Mouse (Mus musculus) liver, embryonic 11.5 days (tissue): Measurements from ENCODE around the gene Kcnk2. TPM values are rescaled to one million over a fixed set of nuclear protein-coding genes. Genes with fewer than 3 reads are reported as not detected.

Source experiments
- ATAC-seq: fragments of 200-750 bp; cut with Nextera tagmentation; replicated peaks from 2 replicates; pipeline ENCODE4 v1.8.0; 2017; ENCODE audit warnings: moderate number of reproducible peaks, mild to moderate bottlenecking, moderate TSS enrichment, moderate library complexity; ENCODE audit not compliant: low FRiP score
- DNase-seq: peaks from one replicate; pipeline ENCODE4 v3.0.0-alpha.2; 2017; ENCODE audit warnings: low spot score
- H3K27ac ChIP-seq: fragments of 300-500 bp; sonication (generic); 2 replicates; pipeline ENCODE4 v1.5.1; 2014; ENCODE audit warnings: mild to moderate bottlenecking, low read depth, low read length, control low read depth
- H3K27me3 ChIP-seq: fragments of 300-500 bp; sonication (generic); replicated peaks from 2 replicates; pipeline ENCODE4 v1.6.1; 2014; ENCODE audit warnings: low read length, mixed read lengths; ENCODE audit not compliant: control insufficient read depth, insufficient read depth
- H3K36me3 ChIP-seq: fragments of 300-500 bp; sonication (generic); 2 replicates; pipeline ENCODE4 v1.6.1; 2014; ENCODE audit warnings: mild to moderate bottlenecking, low read length, moderate library complexity, mixed read lengths; ENCODE audit not compliant: control insufficient read depth, insufficient read depth
- H3K4me1 ChIP-seq: fragments of 300-500 bp; sonication (generic); replicated peaks from 2 replicates; pipeline ENCODE4 v1.6.1; 2014; ENCODE audit warnings: low read length, mixed read lengths; ENCODE audit not compliant: control insufficient read depth, insufficient read depth
- H3K4me2 ChIP-seq: fragments of 300-500 bp; sonication (generic); 2 replicates; pipeline ENCODE4 v1.6.1; 2014; ENCODE audit warnings: mild to moderate bottlenecking, control low read depth, moderate library complexity
- H3K4me3 ChIP-seq: fragments of 300-500 bp; sonication (generic); 2 replicates; pipeline ENCODE4 v1.5.1; 2014; ENCODE audit warnings: low read depth, low read length, control low read depth
- H3K9ac ChIP-seq: fragments of 300-500 bp; sonication (generic); 2 replicates; pipeline ENCODE4 v1.6.1; 2014; ENCODE audit warnings: low read depth, low read length, control low read depth
- H3K9me3 ChIP-seq: fragments of 300-500 bp; sonication (generic); 2 replicates; pipeline ENCODE4 v1.6.1; 2016; ENCODE audit warnings: low read length, inconsistent platforms, mixed read lengths; ENCODE audit not compliant: control insufficient read depth
- WGBS: fragments of 180-500 bp; shearing (Covaris S2); extraction: QIAGEN DNeasy Blood & Tissue Kit; methylation state at CpG from one replicate; pipeline ENCODE4 v1.1.7; 2014; 5-methylcytosine and 5-hydroxymethylcytosine counted together
- polyA plus RNA-seq: library from polyadenylated mRNA; unstranded; fragments of >200 nt; fragmentation: Nextera tagmentation; extraction: Ambion mirVana; gene quantifications from 2 replicates; pipeline ENCODE4 v1.2.1, GENCODE M21; 2014

The Kcnk2 gene
- polyA plus RNA-seq, 1 experiment from 2014 or later = 0.23 TPM

- Histone ChIP-seq H3K4me1 (no peaks in the 10 kb centered on the region), H3K9ac (no peak overlapping the region), H3K36me3 (no peaks in the 10 kb centered on the region), H3K4me3 (no peak overlapping the region), H3K27me3 (no peaks in the 10 kb centered on the region), H3K27ac (no peak overlapping the region), H3K4me2 (no peak overlapping the region), H3K9me3 (no peaks in the 10 kb centered on the region)
- no peak for ATAC-seq
- no peak for DNase-seq
- 56% methylated on average over 7 of the region's 7 CpGs for WGBS
Observed at GRCm38 (mm10) chr1:189185206-189185750, 216.8 kb downstream of the Kcnk2 start.

GRCm38 (mm10) chr1:189177746-189178145 is 224.3 kb downstream of the Kcnk2 start:
- Histone ChIP-seq H3K4me1 (no peaks in the 10 kb centered on the region), H3K4me2 (no peak overlapping the region), H3K9ac (no peak overlapping the region), H3K4me3 (no peak overlapping the region), H3K9me3 (no peaks in the 10 kb centered on the region), H3K36me3 (no peaks in the 10 kb centered on the region), H3K27ac (no peak overlapping the region), H3K27me3 (no peaks in the 10 kb centered on the region)
- WGBS = 94% methylated on average over 1 of the region's 1 CpGs
- ATAC-seq (no peak), DNase-seq (no peak)

- no peaks in the 10 kb centered on the region for H3K36me3 ChIP-seq
- H3K27me3 ChIP-seq = no peaks in the 10 kb centered on the region
- H3K27ac ChIP-seq = no peak overlapping the region
- H3K4me2 ChIP-seq = no peak overlapping the region
- ATAC-seq (no peak), DNase-seq (no peak)
- H3K9me3 ChIP-seq = no peaks in the 10 kb centered on the region
- H3K9ac ChIP-seq = no peak overlapping the region
- no peak overlapping the region for H3K4me3 ChIP-seq
- H3K4me1 ChIP-seq = no peaks in the 10 kb centered on the region
- 79% methylated on average over 8 of the region's 8 CpGs for WGBS
Observed at GRCm38 (mm10) chr1:189173479-189173878, 228.6 kb downstream of the Kcnk2 start.

GRCm38 (mm10) chr1:189171138-189171537 is 230.9 kb downstream of the Kcnk2 start:
- no peaks in the 10 kb centered on the region for H3K27me3 ChIP-seq
- no peak for ATAC-seq
- no peak overlapping the region for H3K4me2 ChIP-seq
- H3K36me3 ChIP-seq = no peaks in the 10 kb centered on the region
- WGBS = 53% methylated on average over 4 of the region's 4 CpGs
- no peak overlapping the region for H3K9ac ChIP-seq
- H3K9me3 ChIP-seq = no peaks in the 10 kb centered on the region
- no peak for DNase-seq
- no peak overlapping the region for H3K27ac ChIP-seq
- H3K4me3 ChIP-seq = no peak overlapping the region
- H3K4me1 ChIP-seq = no peaks in the 10 kb centered on the region

- DNase-seq (no peak), ATAC-seq (no peak)
- Histone ChIP-seq H3K4me1 (no peaks in the 10 kb centered on the region), H3K27me3 (no peaks in the 10 kb centered on the region), H3K36me3 (no peaks in the 10 kb centered on the region), H3K4me2 (no peak overlapping the region), H3K9ac (no peak overlapping the region), H3K9me3 (no peaks in the 10 kb centered on the region), H3K4me3 (no peak overlapping the region), H3K27ac (no peak overlapping the region)
- 77% methylated on average over 6 of the region's 6 CpGs for WGBS
Observed at GRCm38 (mm10) chr1:189165756-189166155, 236.3 kb downstream of the Kcnk2 start.

- H3K4me2 ChIP-seq = no peak overlapping the region
- H3K4me1 ChIP-seq = no peaks in the 10 kb centered on the region
- H3K4me3 ChIP-seq = no peak overlapping the region
- no peak overlapping the region for H3K27ac ChIP-seq
- no peaks in the 10 kb centered on the region for H3K9me3 ChIP-seq
- ATAC-seq (no peak), DNase-seq (no peak)
- H3K9ac ChIP-seq = no peak overlapping the region
- no peaks in the 10 kb centered on the region for H3K27me3 ChIP-seq
- WGBS = 72% methylated on average over 6 of the region's 6 CpGs
- H3K36me3 ChIP-seq = no peaks in the 10 kb centered on the region
Observed at GRCm38 (mm10) chr1:189165141-189165540, 236.9 kb downstream of the Kcnk2 start.

- DNase-seq (no peak), ATAC-seq (no peak)
- no peak overlapping the region for H3K9ac ChIP-seq
- H3K27me3 ChIP-seq = no peaks in the 10 kb centered on the region
- H3K36me3 ChIP-seq = no peaks in the 10 kb centered on the region
- no peak overlapping the region for H3K4me2 ChIP-seq
- no peak overlapping the region for H3K27ac ChIP-seq
- no peaks in the 10 kb centered on the region for H3K4me1 ChIP-seq
- H3K4me3 ChIP-seq = no peak overlapping the region
- no peaks in the 10 kb centered on the region for H3K9me3 ChIP-seq
- 84% methylated on average over 4 of the region's 4 CpGs for WGBS
Observed at GRCm38 (mm10) chr1:189164721-189165120, 237.4 kb downstream of the Kcnk2 start.

GRCm38 (mm10) chr1:189164241-189164640 is 237.8 kb downstream of the Kcnk2 start:
- ATAC-seq (no peak), DNase-seq (no peak)
- Histone ChIP-seq H3K27ac (no peak overlapping the region), H3K4me1 (no peaks in the 10 kb centered on the region), H3K36me3 (no peaks in the 10 kb centered on the region), H3K9me3 (no peaks in the 10 kb centered on the region), H3K4me2 (no peak overlapping the region), H3K4me3 (no peak overlapping the region), H3K27me3 (no peaks in the 10 kb centered on the region), H3K9ac (no peak overlapping the region)
- 92% methylated on average over 2 of the region's 2 CpGs for WGBS
